Mouse (Mus musculus) activated CD4-positive, CD25-positive, alpha-beta regulatory T cell, adult 9 weeks (primary cell): ENCODE results near the gene Epp13. TPM values are rescaled to one million over a fixed set of nuclear protein-coding genes. Genes with fewer than 3 reads are reported as not detected.

ENCODE experiments used
- polyA plus RNA-seq: library from polyadenylated mRNA; unstranded; fragments of 100-300 nt; shearing (Covaris generic); gene quantifications from one replicate; pipeline ENCODE4 v1.2.1, GENCODE M21; 2017

Epp13 gene
- polyA plus RNA-seq: not detected

GRCm38 (mm10) chr7:6252410-6252809 is at the start of gene Epp13:
Gene Epp13, plus strand, starts transcription at chr7:6252710.

GRCm38 (mm10) chr7:6221978-6222377 is 30.5 kb upstream of the Epp13 start, which contains the start of gene Zscan5b:
Gene Zscan5b, plus strand, starts transcription at chr7:6222278.

GRCm38 (mm10) chr7:6285842-6286705 is 33.6 kb downstream of the Epp13 start, which contains the start of gene Zfp667:
Gene Zfp667, plus strand, starts transcription at chr7:6286579.

GRCm38 (mm10) chr7:6331233-6331956 is 78.9 kb downstream of the Epp13 start, which contains the start of gene Zfp583:
Gene Zfp583, minus strand, starts transcription at chr7:6331285.

Other genes starting within 250 kb of the Epp13 start
- not detected for gene Vmn1r65, start 241.7 kb upstream of the Epp13 start, polyA plus RNA-seq
- gene Nlrp4c, start 207.5 kb upstream of the Epp13 start, polyA plus RNA-seq: not detected
- gene Zfp787, start 96.7 kb upstream of the Epp13 start, polyA plus RNA-seq: 22.6 TPM
- 9.0 TPM for gene Zfp444, start 80.5 kb upstream of the Epp13 start, polyA plus RNA-seq
- gene Galp, start 55.6 kb upstream of the Epp13 start, polyA plus RNA-seq: not detected
- not detected for gene Zscan5b, start 30.4 kb upstream of the Epp13 start, polyA plus RNA-seq
- 7.2 TPM for gene Zfp667, start 33.9 kb downstream of the Epp13 start, polyA plus RNA-seq
- 1.9 TPM for gene Zfp583, start 78.6 kb downstream of the Epp13 start, polyA plus RNA-seq
- gene Gm3854, start 91.0 kb downstream of the Epp13 start, polyA plus RNA-seq: 1.0 TPM
- gene Zfp78, start 110.6 kb downstream of the Epp13 start, polyA plus RNA-seq: 5.1 TPM
- 17.6 TPM for gene Zfp28, start 130.6 kb downstream of the Epp13 start, polyA plus RNA-seq
- gene Smim17, start 146.0 kb downstream of the Epp13 start, polyA plus RNA-seq: not detected
- not detected for gene Gm20715, start 157.6 kb downstream of the Epp13 start, polyA plus RNA-seq
- gene Olfr1344, start 186.0 kb downstream of the Epp13 start, polyA plus RNA-seq: not detected
- gene Olfr1336, start 203.5 kb downstream of the Epp13 start, polyA plus RNA-seq: 0.04 TPM
- not detected for gene Olfr1346, start 214.4 kb downstream of the Epp13 start, polyA plus RNA-seq
- gene Olfr5, start 234.2 kb downstream of the Epp13 start, polyA plus RNA-seq: not detected
- gene Olfr1347, start 247.0 kb downstream of the Epp13 start, polyA plus RNA-seq: not detected